Mouse (Mus musculus) lung, postnatal 0 days (tissue): ENCODE results near the gene Cuta. TPM values are rescaled to one million over a fixed set of nuclear protein-coding genes. Genes with fewer than 3 reads are reported as not detected.

ENCODE experiments used
- ATAC-seq: fragments of 200-750 bp; cut with Nextera tagmentation; 2 replicates; pipeline ENCODE4 v1.8.0; 2017; ENCODE audit warnings: moderate library complexity
- DNase-seq: peaks from one replicate; pipeline ENCODE4 v3.0.0-alpha.2; 2016; ENCODE audit warnings: low spot score
- H3K27ac ChIP-seq: fragments of 300-500 bp; sonication (generic); 2 replicates; pipeline ENCODE4 v1.5.1; 2014; ENCODE audit warnings: antibody characterized with exemption, mild to moderate bottlenecking, low read length, mixed read lengths
- H3K27me3 ChIP-seq: fragments of 300-500 bp; sonication (generic); replicated peaks from 2 replicates; pipeline ENCODE4 v1.6.1; 2014; ENCODE audit warnings: low read length, mixed read lengths; ENCODE audit not compliant: insufficient read depth
- H3K36me3 ChIP-seq: fragments of 300-500 bp; sonication (generic); 2 replicates; pipeline ENCODE4 v1.6.1; 2014; ENCODE audit warnings: low read length, mixed read lengths; ENCODE audit not compliant: insufficient read depth
- H3K4me1 ChIP-seq: fragments of 300-500 bp; sonication (generic); 2 replicates; pipeline ENCODE4 v1.6.1; 2014; ENCODE audit warnings: antibody characterized with exemption, low read depth, low read length, mixed read lengths; ENCODE audit not compliant: insufficient read depth
- H3K4me2 ChIP-seq: fragments of 300-500 bp; sonication (generic); replicated peaks from 2 replicates; pipeline ENCODE4 v1.6.1; 2014; ENCODE audit warnings: low read depth, mild to moderate bottlenecking, low read length, moderate library complexity, mixed read lengths
- H3K4me3 ChIP-seq: fragments of 300-500 bp; sonication (generic); 2 replicates; pipeline ENCODE4 v1.5.1; 2014; ENCODE audit warnings: low read depth, low read length
- H3K9ac ChIP-seq: fragments of 300-500 bp; sonication (generic); replicated peaks from 2 replicates; pipeline ENCODE4 v1.6.1; 2014; ENCODE audit warnings: low read depth, mild to moderate bottlenecking
- H3K9me3 ChIP-seq: fragments of 300-500 bp; sonication (generic); 2 replicates; pipeline ENCODE4 v1.6.1; 2016; ENCODE audit warnings: low read length, mixed read lengths
- CTCF ChIP-seq: IDR thresholded peaks from 2 replicates; pipeline ENCODE4 v1.5.1; 2016; ENCODE audit warnings: antibody characterized with exemption, mild to moderate bottlenecking
- EP300 ChIP-seq: IDR thresholded peaks from 2 replicates; pipeline ENCODE4 v1.6.1; 2016; ENCODE audit warnings: antibody characterized with exemption, mild to moderate bottlenecking, control low read depth
- WGBS: fragments of 180-500 bp; shearing (Covaris S2); extraction: QIAGEN DNeasy Blood & Tissue Kit; methylation state at CpG from one replicate; pipeline ENCODE4 v1.1.7; 2014; 5-methylcytosine and 5-hydroxymethylcytosine counted together
- microRNA-seq: library from miRNA; unstranded; fragments of <30 nt; microRNA quantifications from one replicate; pipeline ENCODE4, GENCODE M21; 2016
- polyA plus RNA-seq: library from polyadenylated mRNA; unstranded; fragments of >200 nt; fragmentation: Nextera tagmentation; extraction: Ambion mirVana; gene quantifications from 2 replicates; pipeline ENCODE4 v1.2.1, GENCODE M21; 2015

Gene Cuta
- polyA plus RNA-seq, 1 experiment from 2014 or later: 180 TPM

DNA sequence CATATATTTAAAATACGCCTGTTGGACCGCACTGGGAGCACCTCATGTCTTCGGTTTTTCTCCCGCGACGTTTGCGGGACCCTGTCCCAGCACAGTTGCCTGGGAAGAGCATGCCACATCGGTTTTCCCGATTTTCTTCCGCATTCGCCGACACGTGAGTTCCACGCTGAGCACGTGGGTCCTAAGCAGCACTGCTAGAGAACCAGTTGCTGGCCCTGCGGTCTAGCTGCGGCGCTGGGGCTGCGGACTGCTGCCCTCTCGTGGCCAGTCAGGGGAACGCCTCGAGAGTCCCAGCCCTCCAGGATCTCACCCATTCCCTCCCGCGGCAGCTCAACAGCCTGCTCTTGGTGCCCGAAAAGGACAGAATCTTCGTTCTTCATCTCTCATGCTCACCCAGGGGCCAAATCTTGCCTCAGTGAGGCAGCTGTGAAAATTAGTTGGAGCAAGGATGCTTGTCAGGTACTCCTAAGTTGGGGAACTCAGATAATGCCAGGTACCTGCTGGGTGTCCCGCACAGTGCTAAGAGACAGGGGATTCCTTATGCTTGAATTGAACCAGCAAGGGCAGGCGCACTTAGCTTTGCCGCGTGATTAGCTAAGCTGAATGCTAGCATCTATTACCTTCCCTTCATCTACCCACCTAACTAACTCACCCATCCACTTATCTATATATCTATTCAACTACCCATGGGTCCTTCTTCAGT, 53.2 kb downstream of the Cuta start:
- Histone ChIP-seq H3K9ac (no peak overlapping the region), H3K36me3 (no peaks in the 10 kb centered on the region), H3K27ac (no peak overlapping the region), H3K4me3 (0 out of 2 replicates have a peak overlapping the region, but pooled peaks have one; percentile 11), H3K4me2 (peak overlapping the region; percentile 55), H3K9me3 (no peaks in the 10 kb centered on the region), H3K27me3 (no peaks in the 10 kb centered on the region), H3K4me1 (peaks cover 12% of the 10 kb centered on the region; the same call in 1 of the 2 replicates)
- no peak for TF ChIP-seq EP300
- TF ChIP-seq CTCF: peak; percentile 99
- 9% methylated on average over 30 of the region's 30 CpGs for WGBS
- peak; percentile 94 for DNase-seq
- peak; percentile 84 for ATAC-seq

DNA sequence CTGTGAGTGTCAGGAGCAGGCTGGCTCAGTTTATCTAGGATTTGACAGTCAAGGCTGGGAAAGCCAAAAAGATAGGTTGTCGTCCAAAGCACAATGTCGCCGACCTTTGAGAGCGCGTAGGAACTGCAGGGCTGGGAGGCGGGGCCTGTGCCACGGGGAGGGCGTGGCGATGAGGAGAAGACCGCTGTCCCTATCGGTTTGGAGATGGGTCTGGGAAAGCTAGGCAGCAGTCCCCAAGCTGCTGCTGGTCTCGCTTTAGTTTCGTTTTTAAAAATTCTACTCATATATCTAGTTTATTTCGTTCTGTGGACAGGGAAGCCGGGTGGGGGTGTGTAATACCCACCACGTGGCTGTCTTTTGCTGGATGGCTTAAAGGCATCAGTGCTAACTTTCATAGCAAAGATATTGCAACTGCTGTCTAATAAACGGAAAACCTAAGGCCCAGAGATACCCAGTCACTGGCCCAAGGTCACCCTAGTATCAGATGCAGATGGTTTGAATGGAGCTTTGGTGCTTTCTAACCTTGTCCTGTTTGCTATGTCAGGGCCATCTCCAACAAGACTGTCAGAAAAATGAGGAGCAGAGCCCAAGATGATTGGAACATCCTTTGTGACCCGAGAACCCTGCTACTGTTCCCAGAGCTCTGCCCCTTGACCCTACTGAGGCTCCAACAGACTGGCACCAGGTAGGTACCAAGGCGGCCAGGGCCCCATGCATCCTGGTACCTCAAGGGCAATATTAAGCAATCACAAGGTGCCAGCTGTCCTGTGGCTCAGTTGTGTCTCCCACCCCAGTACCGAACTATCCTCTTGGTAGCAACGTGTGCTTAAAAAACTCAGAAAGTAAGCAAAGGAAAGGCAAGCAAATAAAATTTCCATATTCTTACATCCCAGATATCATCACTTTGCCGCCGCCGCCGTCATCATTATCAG, 54.1 kb downstream of the Cuta start:
- H3K27ac ChIP-seq: peak overlapping the region; percentile 54; the same call in 1 of the 2 replicates
- peak overlapping the region; percentile 29; the same call in 1 of the 2 replicates for H3K9ac ChIP-seq
- H3K4me3 ChIP-seq: peak overlapping the region; percentile 26
- ATAC-seq: peak; percentile 79
- H3K36me3 ChIP-seq: no peaks in the 10 kb centered on the region
- no peak for DNase-seq
- peaks cover 12% of the 10 kb centered on the region; the same call in 1 of the 2 replicates for H3K4me1 ChIP-seq
- no peaks in the 10 kb centered on the region for H3K9me3 ChIP-seq
- TF ChIP-seq EP300: no peak
- TF ChIP-seq CTCF: peak; percentile 74
- WGBS: 18% methylated on average over 25 of the region's 25 CpGs
- H3K27me3 ChIP-seq: no peaks in the 10 kb centered on the region
- peak overlapping the region; percentile 55 for H3K4me2 ChIP-seq

Small RNA genes within 50 kb of the gene (microRNA-seq; reads per million reads assigned to microRNA genes)
- not detected for gene Gm27775
- gene Mir3083: 0.73 reads per million
- gene Mir6968: not detected

Other genes with a start within 250 kb of the Cuta start
- 37.2 and 38.7 TPM in 2 replicates for gene Crebrf, start 223.9 kb downstream of the Cuta start, polyA plus RNA-seq
- 22.6 and 23.7 TPM in 2 replicates for gene Bnip1, start 158.5 kb downstream of the Cuta start, polyA plus RNA-seq
- gene Nkx2-5, start 94.6 kb downstream of the Cuta start, polyA plus RNA-seq: 0.38 and 1.2 TPM in 2 replicates
- 0.35 and 0.44 TPM in 2 replicates for gene Kifc5b, start 22.5 kb downstream of the Cuta start, polyA plus RNA-seq
- 15.2 and 16.2 TPM in 2 replicates for gene Phf1, start 6.5 kb downstream of the Cuta start, polyA plus RNA-seq
- gene Syngap1, start 1.7 kb upstream of the Cuta start, polyA plus RNA-seq: 1.0 and 1.4 TPM in 2 replicates
- 9.3 and 9.9 TPM in 2 replicates for gene Zbtb9, start 33.6 kb upstream of the Cuta start, polyA plus RNA-seq
- gene Bak1, start 89.4 kb upstream of the Cuta start, polyA plus RNA-seq: 3.8 and 4.0 TPM in 2 replicates
- gene Itpr3, start 117.7 kb upstream of the Cuta start, polyA plus RNA-seq: 3.6 and 3.9 TPM in 2 replicates
- 155 and 176 TPM in 2 replicates for gene Uqcc2, start 194.3 kb upstream of the Cuta start, polyA plus RNA-seq
- gene Ip6k3, start 228.2 kb upstream of the Cuta start, polyA plus RNA-seq: 0.75 and 0.91 TPM in 2 replicates